Mouse (Mus musculus) liver, embryonic 15.5 days (tissue): ENCODE measurements around the gene Mettl21c. TPM values are rescaled to one million over a fixed set of nuclear protein-coding genes. Genes with fewer than 3 reads are reported as not detected.
"Not testable (repeated sequence)": the region's sequence is repeated elsewhere in the genome, so short reads cannot be mapped to it uniquely, and the experiment has no call there.

Source experiments
- ATAC-seq: fragments of 200-750 bp; cut with Nextera tagmentation; 2 replicates; pipeline ENCODE4 v1.8.0; 2017; ENCODE audit warnings: moderate number of reproducible peaks, mild to moderate bottlenecking, moderate library complexity; ENCODE audit not compliant: insufficient read depth
- H3K27ac ChIP-seq: fragments of 300-500 bp; sonication (generic); replicated peaks from 2 replicates; pipeline ENCODE4 v1.5.1; 2015; ENCODE audit warnings: mild to moderate bottlenecking, inconsistent platforms
- H3K27me3 ChIP-seq: fragments of 300-500 bp; sonication (generic); 2 replicates; pipeline ENCODE4 v1.6.1; 2015; ENCODE audit warnings: mild to moderate bottlenecking, inconsistent platforms
- H3K36me3 ChIP-seq: fragments of 300-500 bp; sonication (generic); replicated peaks from 2 replicates; pipeline ENCODE4 v1.6.1; 2015; ENCODE audit warnings: moderate library complexity, mild to moderate bottlenecking, inconsistent platforms
- H3K4me1 ChIP-seq: fragments of 300-500 bp; sonication (generic); replicated peaks from 2 replicates; pipeline ENCODE4 v1.6.1; 2015; ENCODE audit warnings: inconsistent platforms
- H3K4me2 ChIP-seq: fragments of 300-500 bp; sonication (generic); 2 replicates; pipeline ENCODE4 v1.6.1; 2015; ENCODE audit warnings: moderate library complexity, mild to moderate bottlenecking, inconsistent platforms
- H3K4me3 ChIP-seq: fragments of 300-500 bp; sonication (generic); replicated peaks from 2 replicates; pipeline ENCODE4 v1.5.1; 2015; ENCODE audit warnings: mild to moderate bottlenecking, inconsistent platforms
- H3K9ac ChIP-seq: fragments of 300-500 bp; sonication (generic); 2 replicates; pipeline ENCODE4 v1.6.1; 2015; ENCODE audit warnings: moderate library complexity, mild to moderate bottlenecking, inconsistent platforms
- H3K9me3 ChIP-seq: fragments of 300-500 bp; sonication (generic); replicated peaks from 2 replicates; pipeline ENCODE4 v1.6.1; 2016; ENCODE audit warnings: inconsistent platforms
- WGBS: fragments of 180-500 bp; shearing (Covaris S2); methylation state at CpG from one replicate; pipeline ENCODE4 v1.1.7; 2015; ENCODE audit warnings: mixed read lengths; ENCODE audit not compliant: insufficient replicate concordance; 5-methylcytosine and 5-hydroxymethylcytosine counted together
- polyA plus RNA-seq: library from polyadenylated mRNA; unstranded; fragments of >200 nt; fragmentation: Nextera tagmentation; extraction: Ambion mirVana; gene quantifications from 2 replicates; pipeline ENCODE4 v1.2.1, GENCODE M21; 2015

Mettl21c gene
- polyA plus RNA-seq = 0.13 and 0.15 TPM in 2 replicates

GRCm38 (mm10) chr1:44019934-44020333 lies at the start of gene Mettl21c:
TSS of gene Mettl21c (minus strand) at chr1:44020034.
- no peak for ATAC-seq
- Histone ChIP-seq H3K4me2 (no peak within 1 kb of the TSS), H3K9me3 (no peaks in the 10 kb centered on the region), H3K9ac (no peak within 1 kb of the TSS), H3K4me1 (no peaks in the 10 kb centered on the region), H3K4me3 (no peak within 1 kb of the TSS), H3K27ac (no peak within 1 kb of the TSS), H3K27me3 (no peaks in the 10 kb centered on the region; the same call in 1 of the 2 replicates), H3K36me3 (no peaks in the 10 kb centered on the region)

- ATAC-seq = no peak
- Histone ChIP-seq H3K4me3 (no peak overlapping the region), H3K27ac (no peak overlapping the region), H3K36me3 (no peaks in the 10 kb centered on the region), H3K9me3 (no peaks in the 10 kb centered on the region), H3K4me2 (no peak overlapping the region), H3K9ac (no peak overlapping the region), H3K4me1 (no peaks in the 10 kb centered on the region), H3K27me3 (no peaks in the 10 kb centered on the region)
- WGBS = 5% methylated on average over 1 of the region's 1 CpGs
Measured at GRCm38 (mm10) chr1:44064625-44065024, 44.8 kb upstream of the Mettl21c start.

- H3K27me3 ChIP-seq = no peaks in the 10 kb centered on the region
- no peaks in the 10 kb centered on the region for H3K4me1 ChIP-seq
- no peak overlapping the region for H3K9ac ChIP-seq
- H3K4me3 ChIP-seq = no peak overlapping the region
- no peak for ATAC-seq
- no peaks in the 10 kb centered on the region for H3K9me3 ChIP-seq
- H3K27ac ChIP-seq = no peak overlapping the region
- no peak overlapping the region for H3K4me2 ChIP-seq
- WGBS = 90% methylated on average over 6 of the region's 6 CpGs
- H3K36me3 ChIP-seq = no peaks in the 10 kb centered on the region
Measured at GRCm38 (mm10) chr1:44063439-44063838, 43.6 kb upstream of the Mettl21c start.

- Histone ChIP-seq H3K9ac (no peak within 1 kb of the TSS), H3K4me1 (no peaks in the 10 kb centered on the region), H3K27ac (no peak within 1 kb of the TSS), H3K4me2 (no peak within 1 kb of the TSS), H3K9me3 (no peaks in the 10 kb centered on the region), H3K27me3 (no peaks in the 10 kb centered on the region), H3K4me3 (no peak within 1 kb of the TSS), H3K36me3 (no peaks in the 10 kb centered on the region)
- 65% methylated on average over 2 of the region's 2 CpGs for WGBS
- ATAC-seq = no peak
Measured at GRCm38 (mm10) chr1:44061836-44062235, 42.0 kb upstream of the Mettl21c start, which contains the start of gene Gm8251. TSS of gene Gm8251 (minus strand) at chr1:44061936.

- Histone ChIP-seq H3K36me3 (no peaks in the 10 kb centered on the region), H3K4me3 (no peak overlapping the region), H3K9me3 (no peaks in the 10 kb centered on the region), H3K4me2 (no peak overlapping the region), H3K27me3 (no peaks in the 10 kb centered on the region), H3K9ac (no peak overlapping the region), H3K27ac (no peak overlapping the region), H3K4me1 (no peaks in the 10 kb centered on the region)
- ATAC-seq = no peak
- WGBS = 49% methylated on average over 3 of the region's 3 CpGs
Measured at GRCm38 (mm10) chr1:44057805-44058204, 38.0 kb upstream of the Mettl21c start.

- Histone ChIP-seq H3K36me3 (no peaks in the 10 kb centered on the region), H3K27me3 (no peaks in the 10 kb centered on the region), H3K9ac (no peak overlapping the region), H3K9me3 (no peaks in the 10 kb centered on the region), H3K4me1 (no peaks in the 10 kb centered on the region), H3K4me2 (no peak overlapping the region), H3K4me3 (no peak overlapping the region), H3K27ac (no peak overlapping the region)
- no peak for ATAC-seq
- 62% methylated on average over 2 of the region's 2 CpGs for WGBS
Measured at GRCm38 (mm10) chr1:44046556-44046955, 26.7 kb upstream of the Mettl21c start.

- 55% methylated on average over 5 of the region's 5 CpGs for WGBS
- H3K4me3 ChIP-seq, H3K27me3 ChIP-seq, ATAC-seq, H3K27ac ChIP-seq, H3K4me1 ChIP-seq, H3K9me3 ChIP-seq, H3K36me3 ChIP-seq, H3K4me2 ChIP-seq, H3K9ac ChIP-seq: not testable (repeated sequence)
Measured at GRCm38 (mm10) chr1:44045689-44046088, 25.9 kb upstream of the Mettl21c start.

- no peaks in the 10 kb centered on the region for H3K9me3 ChIP-seq
- no peak overlapping the region for H3K9ac ChIP-seq
- no peak overlapping the region for H3K27ac ChIP-seq
- H3K4me1 ChIP-seq = no peaks in the 10 kb centered on the region
- no peaks in the 10 kb centered on the region for H3K27me3 ChIP-seq
- H3K36me3 ChIP-seq = no peaks in the 10 kb centered on the region
- no peak for ATAC-seq
- peak overlapping the region; percentile 69 for H3K4me2 ChIP-seq
- peak overlapping the region; percentile 48 for H3K4me3 ChIP-seq
- 5% methylated on average over 6 of the region's 6 CpGs for WGBS
Measured at GRCm38 (mm10) chr1:44042555-44042915, 22.7 kb upstream of the Mettl21c start.

- H3K9ac ChIP-seq = no peak overlapping the region
- H3K9me3 ChIP-seq = no peaks in the 10 kb centered on the region
- no peaks in the 10 kb centered on the region for H3K36me3 ChIP-seq
- no peaks in the 10 kb centered on the region for H3K4me1 ChIP-seq
- ATAC-seq = no peak
- H3K4me3 ChIP-seq = peak overlapping the region; percentile 48
- no peak overlapping the region for H3K27ac ChIP-seq
- H3K27me3 ChIP-seq = no peaks in the 10 kb centered on the region
- WGBS = 1% methylated on average over 17 of the region's 17 CpGs
- H3K4me2 ChIP-seq = peak overlapping the region; percentile 69
Measured at GRCm38 (mm10) chr1:44041797-44042554, 22.1 kb upstream of the Mettl21c start.

- Histone ChIP-seq H3K9ac (no peak overlapping the region), H3K4me1 (no peaks in the 10 kb centered on the region), H3K4me3 (no peak overlapping the region), H3K9me3 (no peaks in the 10 kb centered on the region), H3K27ac (no peak overlapping the region), H3K27me3 (no peaks in the 10 kb centered on the region), H3K36me3 (no peaks in the 10 kb centered on the region), H3K4me2 (no peak overlapping the region)
- 69% methylated on average over 5 of the region's 5 CpGs for WGBS
- ATAC-seq = no peak
Measured at GRCm38 (mm10) chr1:44032948-44033347, 13.1 kb upstream of the Mettl21c start.

- Histone ChIP-seq H3K9me3 (no peaks in the 10 kb centered on the region), H3K4me2 (no peak overlapping the region), H3K27ac (no peak overlapping the region), H3K27me3 (no peaks in the 10 kb centered on the region), H3K4me1 (no peaks in the 10 kb centered on the region), H3K36me3 (no peaks in the 10 kb centered on the region), H3K4me3 (no peak overlapping the region), H3K9ac (no peak overlapping the region)
- no peak for ATAC-seq
- 33% methylated on average over 2 of the region's 2 CpGs for WGBS
Measured at GRCm38 (mm10) chr1:44032213-44032612, 12.4 kb upstream of the Mettl21c start.

GRCm38 (mm10) chr1:44027651-44028050 lies 7.8 kb upstream of the Mettl21c start:
- Histone ChIP-seq H3K4me3 (no peak overlapping the region), H3K27me3 (no peaks in the 10 kb centered on the region), H3K4me2 (no peak overlapping the region), H3K9me3 (no peaks in the 10 kb centered on the region), H3K27ac (no peak overlapping the region), H3K36me3 (no peaks in the 10 kb centered on the region), H3K9ac (no peak overlapping the region), H3K4me1 (no peaks in the 10 kb centered on the region)
- ATAC-seq = no peak
- WGBS = 64% methylated on average over 1 of the region's 1 CpGs
